Comparison of ENCODE assay signal across 16 mouse cellular contexts in genomic region chr9:51598706-51599105, GRCm38 (mm10).
DNase-seq lines count a peak whose midpoint lies in the region; TF ChIP-seq lines count a peak whose summit lies in the region.
"Had no signal": no experiment of that assay in that cellular context is flagged by ENCODE, and none has a peak within 500 bp of the region (broad histone marks: within the 10 kb centered on the region; RNA-seq: fewer than 3 reads in every experiment).

No protein-coding gene starts in this region.

- H3K4me1 ChIP-seq in heart, adult 2 months (ENCODE audit: control insufficient read depth, insufficient read depth, low read length) = no peaks in the 10 kb centered on the region
- H3K4me1 ChIP-seq: heart, embryonic 10.5 days; liver, embryonic 13.5 days; neural tube, embryonic 15.5 days had no signal

- no peak for TF ChIP-seq POLR2A in heart, adult 2 months (IDR thresholded peaks at IDR 0.05; ENCODE audit: insufficient read depth, low read depth, low read length)
- no peak for TF ChIP-seq POLR2A in brain, embryonic 14.5 days (IDR thresholded peaks at IDR 0.05; ENCODE audit: borderline replicate concordance, extremely low read depth, insufficient read depth, insufficient read length, poor library complexity, severe bottlenecking)

- H3K27me3 ChIP-seq in heart, adult 2 months (ENCODE audit: control insufficient read depth, insufficient read depth, low read length) = no peaks in the 10 kb centered on the region
- H3K27me3 ChIP-seq: liver, embryonic 13.5 days; neural tube, embryonic 15.5 days had no signal

- TF ChIP-seq EP300 in heart, adult 2 months (IDR thresholded peaks at IDR 0.05; ENCODE audit: insufficient read depth, low read depth, low read length) = no peak

- H3K27ac ChIP-seq in heart, adult 2 months = no peak overlapping the region
- H3K27ac ChIP-seq: heart, embryonic 10.5 days; liver, embryonic 13.5 days; neural tube, embryonic 15.5 days; stomach, postnatal 0 days had no signal

- H3K9ac ChIP-seq in heart, adult 2 months (ENCODE audit: low read depth, low read length) = no peak overlapping the region
- H3K9ac ChIP-seq: liver, embryonic 13.5 days; neural tube, embryonic 15.5 days had no signal

- WGBS in heart, adult 2 months = 43% methylated on average over 2 of the region's 2 CpGs

- H3K4me3 ChIP-seq in heart, adult 2 months = no peak overlapping the region
- H3K4me3 ChIP-seq: erythroblast, embryonic 14.5 days; heart, embryonic 10.5 days; liver, embryonic 13.5 days; neural tube, embryonic 15.5 days had no signal

- no peaks in the 10 kb centered on the region for H3K79me2 ChIP-seq in heart, adult 2 months (replicated peaks; ENCODE audit: control insufficient read depth, insufficient read depth, low read length)

- DNase-seq in cerebellum, postnatal 14 days = peak; percentile 22 to 39
- no peak for DNase-seq in cerebellum, postnatal 36 days
- DNase-seq in heart, postnatal 10 days = peak; percentile 13 to 16
- no peak for DNase-seq in heart, adult 2 months
- peak; percentile 9 for DNase-seq in 3T3-L1 (ENCODE audit: low read depth, low spot score)
- DNase-seq in brain, embryonic 14.5 days (ENCODE audit: low read depth) = peak; percentile 43
- no peak for DNase-seq in thymus, postnatal 14 days
- DNase-seq: cerebellum, adult 18-20 months; kidney, adult 18-20 months; kidney, postnatal 36 days; liver, embryonic 13.5 days; right cerebral cortex, adult 18-20 months had no signal

- intact Hi-C loops in heart, postnatal 10 days (cut with DNase I) = no loop called here
- intact Hi-C loops in heart, adult 2 months (cut with DNase I) = no loop called here

- TF ChIP-seq CTCF in heart, adult 2 months (IDR thresholded peaks at IDR 0.05) = no peak
- no peak for TF ChIP-seq CTCF in brain, embryonic 14.5 days (IDR thresholded peaks at IDR 0.05; ENCODE audit: borderline replicate concordance, extremely low read depth, insufficient read depth, insufficient read length)

- no peaks in the 10 kb centered on the region for H3K36me3 ChIP-seq in heart, adult 2 months (ENCODE audit: control insufficient read depth, insufficient read depth, low read length)
- H3K36me3 ChIP-seq: heart, embryonic 10.5 days; liver, embryonic 13.5 days; neural tube, embryonic 15.5 days had no signal

Comparison
In these comparisons a context has a peak if more than half of its experiments do, and no peak if none do; other contexts are left out.
1. DNase-seq: peak in cerebellum, postnatal 14 days (2 of 2), heart, postnatal 10 days (2 of 2), 3T3-L1 (single experiment) and brain, embryonic 14.5 days (single experiment); none in cerebellum, postnatal 36 days (0 of 2), heart, adult 2 months (0 of 2) and thymus, postnatal 14 days (single experiment).